Mouse (Mus musculus) liver, embryonic 12.5 days (tissue): ENCODE data around the gene Jag1. TPM values are rescaled to one million over a fixed set of nuclear protein-coding genes. Genes with fewer than 3 reads are reported as not detected.

ENCODE experiments used
- ATAC-seq: fragments of 200-750 bp; cut with Nextera tagmentation; 2 replicates; pipeline ENCODE4 v1.8.0; 2017; ENCODE audit warnings: moderate number of reproducible peaks, mild to moderate bottlenecking, moderate library complexity
- H3K27ac ChIP-seq: fragments of 300-500 bp; sonication (generic); 2 replicates; pipeline ENCODE4 v1.5.1; 2016; ENCODE audit warnings: mild to moderate bottlenecking
- H3K27me3 ChIP-seq: fragments of 300-500 bp; sonication (generic); replicated peaks from 2 replicates; pipeline ENCODE4 v1.6.1; 2016; ENCODE audit warnings: mild to moderate bottlenecking, moderate library complexity
- H3K36me3 ChIP-seq: fragments of 300-500 bp; sonication (generic); 2 replicates; pipeline ENCODE4 v1.6.1; 2016; ENCODE audit warnings: mild to moderate bottlenecking, moderate library complexity
- H3K4me1 ChIP-seq: fragments of 300-500 bp; sonication (generic); 2 replicates; pipeline ENCODE4 v1.6.1; 2016
- H3K4me2 ChIP-seq: fragments of 300-500 bp; sonication (generic); 2 replicates; pipeline ENCODE4 v1.6.1; 2016; ENCODE audit warnings: mild to moderate bottlenecking, moderate library complexity
- H3K4me3 ChIP-seq: fragments of 300-500 bp; sonication (generic); 2 replicates; pipeline ENCODE4 v1.5.1; 2016; ENCODE audit warnings: mild to moderate bottlenecking, moderate library complexity
- H3K9ac ChIP-seq: fragments of 300-500 bp; sonication (generic); 2 replicates; pipeline ENCODE4 v1.6.1; 2016; ENCODE audit warnings: mild to moderate bottlenecking, moderate library complexity
- H3K9me3 ChIP-seq: fragments of 300-500 bp; sonication (generic); replicated peaks from 2 replicates; pipeline ENCODE4 v1.6.1; 2016; ENCODE audit warnings: mild to moderate bottlenecking, moderate library complexity
- WGBS: fragments of 180-500 bp; shearing (Covaris S2); methylation state at CpG from one replicate; pipeline ENCODE4 v1.1.7; 2016; ENCODE audit not compliant: insufficient replicate concordance; 5-methylcytosine and 5-hydroxymethylcytosine counted together
- polyA plus RNA-seq: library from polyadenylated mRNA; unstranded; fragments of >200 nt; fragmentation: Nextera tagmentation; extraction: Ambion mirVana; gene quantifications from 2 replicates; pipeline ENCODE4 v1.2.1, GENCODE M21; 2016

Gene Jag1
- polyA plus RNA-seq, 1 experiment from 2014 or later = 2.8 TPM

DNA sequence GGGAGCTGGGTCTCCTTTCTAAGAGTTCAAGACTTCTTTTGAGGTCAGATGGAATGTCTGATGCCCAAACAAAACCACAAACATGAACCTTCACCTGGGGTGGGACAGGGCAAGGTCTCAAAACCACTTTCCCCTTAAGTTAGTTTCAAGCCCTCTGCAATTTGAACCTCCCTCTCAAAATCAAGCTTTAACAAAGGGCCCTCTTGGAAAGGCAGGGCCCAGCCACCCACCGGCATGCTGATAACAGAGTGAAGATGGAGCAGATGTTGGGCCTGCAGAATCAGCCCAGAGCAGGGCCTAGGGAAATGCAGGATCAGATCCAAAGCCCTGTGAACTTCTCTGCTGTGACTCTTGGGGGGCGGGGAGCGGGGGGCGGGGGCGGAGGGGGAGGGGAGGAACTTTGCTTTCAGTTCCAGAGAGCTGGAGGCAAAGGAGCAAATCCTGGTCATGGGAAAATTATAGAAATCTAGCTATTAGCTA lies 19.4 kb downstream of the Jag1 start:
- Histone ChIP-seq H3K9me3 (no peaks in the 10 kb centered on the region), H3K27ac (no peak overlapping the region), H3K36me3 (no peaks in the 10 kb centered on the region), H3K4me3 (no peak overlapping the region), H3K9ac (no peak overlapping the region), H3K27me3 (no peaks in the 10 kb centered on the region), H3K4me2 (no peak overlapping the region), H3K4me1 (0 out of 2 replicates have a peak, but pooled peaks cover 4% of the 10 kb centered on the region)
- no peak for ATAC-seq
- WGBS = 29% methylated on average over 5 of the region's 5 CpGs

GRCm38 (mm10) chr2:137094301-137094700 lies 22.1 kb downstream of the Jag1 start:
- no peak for ATAC-seq
- Histone ChIP-seq H3K4me2 (no peak overlapping the region), H3K27ac (no peak overlapping the region), H3K36me3 (no peaks in the 10 kb centered on the region), H3K4me3 (no peak overlapping the region), H3K27me3 (no peaks in the 10 kb centered on the region), H3K9me3 (no peaks in the 10 kb centered on the region), H3K9ac (no peak overlapping the region), H3K4me1 (no peaks in the 10 kb centered on the region)
- 67% methylated on average over 8 of the region's 8 CpGs for WGBS

- Histone ChIP-seq H3K4me1 (no peaks in the 10 kb centered on the region), H3K9ac (no peak overlapping the region), H3K9me3 (no peaks in the 10 kb centered on the region), H3K27me3 (no peaks in the 10 kb centered on the region), H3K36me3 (no peaks in the 10 kb centered on the region), H3K4me3 (no peak overlapping the region), H3K4me2 (no peak overlapping the region), H3K27ac (no peak overlapping the region)
- WGBS = 72% methylated on average over 7 of the region's 7 CpGs
- no peak for ATAC-seq
These were observed 23.2 kb downstream of the Jag1 start for GRCm38 (mm10) chr2:137093298-137093630.

DNA sequence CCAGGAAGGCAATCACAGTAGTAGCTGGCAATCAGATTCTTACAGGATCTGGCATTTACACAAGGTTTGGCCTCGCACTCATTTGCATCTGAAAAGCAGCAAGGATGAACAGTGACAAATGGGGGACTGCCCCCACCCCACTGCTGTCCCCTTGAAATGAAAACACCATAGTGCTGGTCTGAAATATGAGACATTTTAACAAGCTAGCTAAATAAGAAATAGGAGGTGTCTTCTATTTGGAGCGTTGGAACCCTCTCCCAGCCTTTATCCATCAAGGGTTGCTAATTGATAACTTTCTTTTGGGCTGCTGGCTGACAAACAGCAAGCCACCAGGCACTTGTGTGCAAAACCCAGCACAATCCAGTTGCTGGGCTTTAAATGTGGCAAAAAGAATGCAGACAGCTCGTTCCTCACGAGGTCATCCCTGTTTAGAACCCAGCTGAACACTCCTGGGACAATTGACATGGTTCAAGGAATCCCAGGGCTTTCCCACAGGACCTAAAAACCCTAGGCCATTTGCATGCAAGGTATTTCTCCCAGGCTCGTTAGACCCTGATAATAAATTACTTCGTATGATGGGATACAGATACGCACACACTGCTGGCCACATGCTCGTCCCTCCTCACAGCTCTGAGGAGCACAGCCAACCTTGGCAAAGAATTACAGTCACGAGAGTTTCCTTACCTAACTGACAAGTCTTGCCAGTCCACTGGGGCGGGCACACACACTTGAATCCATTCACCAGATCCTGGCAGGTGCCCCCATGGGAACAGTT lies 23.7 kb downstream of the Jag1 start:
- H3K27ac ChIP-seq = no peak overlapping the region
- H3K4me1 ChIP-seq = no peaks in the 10 kb centered on the region
- no peak for ATAC-seq
- H3K9me3 ChIP-seq = no peaks in the 10 kb centered on the region
- no peaks in the 10 kb centered on the region for H3K27me3 ChIP-seq
- H3K36me3 ChIP-seq = no peaks in the 10 kb centered on the region
- H3K9ac ChIP-seq = no peak overlapping the region
- H3K4me3 ChIP-seq = no peak overlapping the region
- H3K4me2 ChIP-seq = no peak overlapping the region
- 59% methylated on average over 10 of the region's 10 CpGs for WGBS

DNA sequence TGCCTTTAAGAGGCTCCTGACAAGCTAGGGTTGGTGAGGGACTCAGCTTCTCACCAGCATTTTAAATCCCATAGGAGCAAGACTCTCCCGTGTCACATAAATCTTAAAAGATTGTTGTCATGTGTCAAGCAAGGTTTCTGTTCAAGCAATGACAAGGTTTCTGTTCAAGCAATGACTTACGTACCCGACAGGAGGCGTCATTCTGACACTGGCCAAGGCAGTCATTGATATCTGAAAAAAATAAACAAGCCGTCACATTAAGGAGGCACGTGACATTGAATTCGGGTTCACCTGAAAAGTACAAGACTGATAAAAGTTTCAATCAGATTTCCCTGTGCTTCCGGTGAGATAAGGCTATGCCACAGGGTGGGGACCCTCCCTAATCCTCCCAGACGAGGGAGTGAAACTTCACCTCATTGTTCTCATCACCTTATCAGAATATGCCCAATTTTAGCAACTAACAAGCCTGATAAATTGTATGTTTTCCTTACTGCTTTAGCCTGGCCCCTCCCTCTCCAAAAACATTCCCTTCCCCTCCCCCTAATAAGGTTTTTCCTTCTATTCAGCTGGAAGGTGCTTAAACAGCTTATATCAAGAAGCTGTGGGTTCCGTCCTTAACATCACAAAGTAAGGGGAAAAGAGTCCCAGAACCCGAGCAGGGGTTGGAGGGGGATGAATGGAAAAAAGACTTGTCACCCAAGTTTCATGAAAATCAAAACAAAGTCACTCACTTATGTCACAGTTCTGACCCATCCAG lies 24.5 kb downstream of the Jag1 start:
- H3K4me3 ChIP-seq = no peak overlapping the region
- WGBS = 57% methylated on average over 11 of the region's 11 CpGs
- ATAC-seq = no peak
- H3K4me1 ChIP-seq = no peaks in the 10 kb centered on the region
- H3K9me3 ChIP-seq = no peaks in the 10 kb centered on the region
- no peak overlapping the region for H3K27ac ChIP-seq
- H3K27me3 ChIP-seq = no peaks in the 10 kb centered on the region
- no peak overlapping the region for H3K4me2 ChIP-seq
- no peaks in the 10 kb centered on the region for H3K36me3 ChIP-seq
- no peak overlapping the region for H3K9ac ChIP-seq

- Histone ChIP-seq H3K9ac (no peak overlapping the region), H3K4me1 (no peaks in the 10 kb centered on the region), H3K27ac (no peak overlapping the region), H3K9me3 (no peaks in the 10 kb centered on the region), H3K4me2 (no peak overlapping the region), H3K27me3 (no peaks in the 10 kb centered on the region), H3K36me3 (no peaks in the 10 kb centered on the region), H3K4me3 (no peak overlapping the region)
- no peak for ATAC-seq
- WGBS = 66% methylated on average over 6 of the region's 6 CpGs
These were observed 28.7 kb downstream of the Jag1 start for GRCm38 (mm10) chr2:137087705-137088104.

GRCm38 (mm10) chr2:137086621-137087395 lies 29.6 kb downstream of the Jag1 start:
- no peaks in the 10 kb centered on the region for H3K27me3 ChIP-seq
- H3K4me2 ChIP-seq = no peak overlapping the region
- ATAC-seq = no peak
- H3K36me3 ChIP-seq = no peaks in the 10 kb centered on the region
- no peaks in the 10 kb centered on the region for H3K9me3 ChIP-seq
- no peaks in the 10 kb centered on the region for H3K4me1 ChIP-seq
- H3K27ac ChIP-seq = no peak overlapping the region
- H3K9ac ChIP-seq = no peak overlapping the region
- 84% methylated on average over 14 of the region's 14 CpGs for WGBS
- no peak overlapping the region for H3K4me3 ChIP-seq

- ATAC-seq = no peak
- Histone ChIP-seq H3K4me3 (no peak overlapping the region), H3K9ac (no peak overlapping the region), H3K36me3 (no peaks in the 10 kb centered on the region; the same call in 1 of the 2 replicates), H3K4me2 (no peak overlapping the region), H3K9me3 (no peaks in the 10 kb centered on the region), H3K27me3 (no peaks in the 10 kb centered on the region), H3K4me1 (no peaks in the 10 kb centered on the region), H3K27ac (no peak overlapping the region)
- 58% methylated on average over 8 of the region's 8 CpGs for WGBS
These were observed 31.2 kb downstream of the Jag1 start for GRCm38 (mm10) chr2:137085257-137085656.

GRCm38 (mm10) chr2:137082896-137083620 lies 33.4 kb downstream of the Jag1 start:
- no peaks in the 10 kb centered on the region for H3K4me1 ChIP-seq
- H3K4me3 ChIP-seq = no peak overlapping the region
- no peaks in the 10 kb centered on the region; the same call in 1 of the 2 replicates for H3K36me3 ChIP-seq
- H3K9ac ChIP-seq = no peak overlapping the region
- H3K27ac ChIP-seq = no peak overlapping the region
- H3K27me3 ChIP-seq = no peaks in the 10 kb centered on the region
- no peak for ATAC-seq
- H3K4me2 ChIP-seq = no peak overlapping the region
- H3K9me3 ChIP-seq = no peaks in the 10 kb centered on the region
- WGBS = 80% methylated on average over 24 of the region's 24 CpGs

GRCm38 (mm10) chr2:137081001-137081400 lies 35.4 kb downstream of the Jag1 start:
- Histone ChIP-seq H3K9ac (no peak overlapping the region), H3K27ac (no peak overlapping the region), H3K4me3 (no peak overlapping the region), H3K36me3 (no peaks in the 10 kb centered on the region; the same call in 1 of the 2 replicates), H3K27me3 (no peaks in the 10 kb centered on the region), H3K9me3 (no peaks in the 10 kb centered on the region), H3K4me2 (no peak overlapping the region), H3K4me1 (no peaks in the 10 kb centered on the region)
- no peak for ATAC-seq
- 80% methylated on average over 7 of the region's 7 CpGs for WGBS

DNA sequence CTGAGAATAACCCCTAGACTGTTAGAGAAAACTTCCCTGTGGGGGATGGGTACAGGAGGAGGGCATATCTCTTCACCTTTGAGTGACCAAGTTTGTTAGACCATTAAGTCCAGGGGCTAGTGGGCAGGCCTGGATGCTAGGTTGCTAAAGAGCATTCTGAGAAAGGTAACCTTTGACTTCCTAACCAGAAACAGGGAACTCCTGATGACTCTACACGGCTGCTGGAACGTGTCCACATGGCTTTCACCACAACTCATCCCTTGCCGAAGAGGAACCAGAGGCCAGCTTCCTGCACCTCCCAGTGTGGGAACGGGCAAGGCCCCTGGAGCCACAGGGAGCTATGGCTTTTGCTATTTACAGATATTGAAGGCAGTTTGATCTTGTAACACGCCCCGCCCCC lies 36.0 kb downstream of the Jag1 start:
- Histone ChIP-seq H3K4me1 (no peaks in the 10 kb centered on the region), H3K27ac (no peak overlapping the region), H3K27me3 (no peaks in the 10 kb centered on the region), H3K9ac (no peak overlapping the region), H3K4me3 (no peak overlapping the region), H3K9me3 (no peaks in the 10 kb centered on the region), H3K36me3 (no peaks in the 10 kb centered on the region; the same call in 1 of the 2 replicates), H3K4me2 (no peak overlapping the region)
- no peak for ATAC-seq
- WGBS = 52% methylated on average over 6 of the region's 6 CpGs
